Mouse (Mus musculus) intestine, embryonic 15.5 days (tissue): ENCODE data around the gene Slc25a54. TPM values are rescaled to one million over a fixed set of nuclear protein-coding genes. Genes with fewer than 3 reads are reported as not detected.

Experiments
- ATAC-seq: fragments of 200-750 bp; cut with Nextera tagmentation; 2 replicates; pipeline ENCODE4 v1.8.0; 2017; ENCODE audit warnings: moderate TSS enrichment, moderate library complexity
- H3K27ac ChIP-seq: fragments of 300-500 bp; sonication (generic); 2 replicates; pipeline ENCODE4 v1.5.1; 2015; ENCODE audit warnings: mild to moderate bottlenecking, inconsistent platforms
- H3K27me3 ChIP-seq: fragments of 300-500 bp; sonication (generic); replicated peaks from 2 replicates; pipeline ENCODE4 v1.6.1; 2015; ENCODE audit warnings: inconsistent platforms
- H3K36me3 ChIP-seq: fragments of 300-500 bp; sonication (generic); 2 replicates; pipeline ENCODE4 v1.6.1; 2015; ENCODE audit warnings: inconsistent platforms
- H3K4me1 ChIP-seq: fragments of 300-500 bp; sonication (generic); replicated peaks from 2 replicates; pipeline ENCODE4 v1.6.1; 2015; ENCODE audit warnings: inconsistent platforms
- H3K4me2 ChIP-seq: fragments of 300-500 bp; sonication (generic); replicated peaks from 2 replicates; pipeline ENCODE4 v1.6.1; 2015; ENCODE audit warnings: mild to moderate bottlenecking, inconsistent platforms
- H3K4me3 ChIP-seq: fragments of 300-500 bp; sonication (generic); replicated peaks from 2 replicates; pipeline ENCODE4 v1.5.1; 2015; ENCODE audit warnings: inconsistent platforms
- H3K9ac ChIP-seq: fragments of 300-500 bp; sonication (generic); 2 replicates; pipeline ENCODE4 v1.6.1; 2015; ENCODE audit warnings: inconsistent platforms
- H3K9me3 ChIP-seq: fragments of 300-500 bp; sonication (generic); 2 replicates; pipeline ENCODE4 v1.6.1; 2016; ENCODE audit warnings: inconsistent platforms
- WGBS: fragments of 180-500 bp; shearing (Covaris S2); methylation state at CpG from one replicate; pipeline ENCODE4 v1.1.7; 2015; 5-methylcytosine and 5-hydroxymethylcytosine counted together
- polyA plus RNA-seq: library from polyadenylated mRNA; unstranded; fragments of >200 nt; fragmentation: Nextera tagmentation; extraction: Ambion mirVana; gene quantifications from 2 replicates; pipeline ENCODE4 v1.2.1, GENCODE M21; 2015

Slc25a54 gene
- polyA plus RNA-seq, 1 experiment from 2014 or later: not detected

GRCm38 (mm10) chr3:109062391-109062790, 17.9 kb upstream of the Slc25a54 start:
- ATAC-seq: no peak
- no peak overlapping the region for H3K4me3 ChIP-seq
- no peak overlapping the region for H3K4me2 ChIP-seq
- no peak overlapping the region for H3K27ac ChIP-seq
- no peaks in the 10 kb centered on the region for H3K36me3 ChIP-seq
- no peaks in the 10 kb centered on the region for H3K9me3 ChIP-seq
- H3K9ac ChIP-seq: no peak overlapping the region
- no peaks in the 10 kb centered on the region for H3K4me1 ChIP-seq
- H3K27me3 ChIP-seq: no peaks in the 10 kb centered on the region
- WGBS: 77% methylated on average over 7 of the region's 7 CpGs

GRCm38 (mm10) chr3:109062989-109063388, 17.3 kb upstream of the Slc25a54 start:
- ATAC-seq: no peak; the same call in 1 of the 2 replicates
- Histone ChIP-seq H3K4me3 (no peak overlapping the region), H3K27ac (no peak overlapping the region), H3K9me3 (no peaks in the 10 kb centered on the region), H3K27me3 (no peaks in the 10 kb centered on the region), H3K36me3 (no peaks in the 10 kb centered on the region), H3K4me1 (no peaks in the 10 kb centered on the region), H3K4me2 (no peak overlapping the region), H3K9ac (no peak overlapping the region)
- 2% methylated on average over 6 of the region's 6 CpGs for WGBS

- no peak overlapping the region for H3K27ac ChIP-seq
- H3K9me3 ChIP-seq: no peaks in the 10 kb centered on the region
- no peaks in the 10 kb centered on the region for H3K4me1 ChIP-seq
- no peaks in the 10 kb centered on the region for H3K36me3 ChIP-seq
- H3K4me3 ChIP-seq: no peak overlapping the region
- ATAC-seq: no peak
- H3K4me2 ChIP-seq: no peak overlapping the region
- 90% methylated on average over 2 of the region's 2 CpGs for WGBS
- no peak overlapping the region for H3K9ac ChIP-seq
- H3K27me3 ChIP-seq: no peaks in the 10 kb centered on the region
These were observed 4.1 kb downstream of the Slc25a54 start for GRCm38 (mm10) chr3:109084418-109084817.

GRCm38 (mm10) chr3:109088460-109088859, 8.2 kb downstream of the Slc25a54 start:
- 16% methylated on average over 2 of the region's 2 CpGs for WGBS
- no peak overlapping the region for H3K4me2 ChIP-seq
- H3K36me3 ChIP-seq: no peaks in the 10 kb centered on the region
- H3K9me3 ChIP-seq: no peaks in the 10 kb centered on the region
- no peak overlapping the region for H3K9ac ChIP-seq
- H3K4me3 ChIP-seq: no peak overlapping the region
- H3K4me1 ChIP-seq: no peaks in the 10 kb centered on the region
- no peak for ATAC-seq
- no peaks in the 10 kb centered on the region for H3K27me3 ChIP-seq
- H3K27ac ChIP-seq: no peak overlapping the region

GRCm38 (mm10) chr3:109104702-109105101, 24.4 kb downstream of the Slc25a54 start:
- no peaks in the 10 kb centered on the region for H3K36me3 ChIP-seq
- H3K27me3 ChIP-seq: no peaks in the 10 kb centered on the region
- no peaks in the 10 kb centered on the region for H3K4me1 ChIP-seq
- no peak overlapping the region for H3K27ac ChIP-seq
- no peak overlapping the region for H3K9ac ChIP-seq
- H3K9me3 ChIP-seq: no peaks in the 10 kb centered on the region
- no peak for ATAC-seq
- H3K4me2 ChIP-seq: no peak overlapping the region
- H3K4me3 ChIP-seq: no peak overlapping the region
- 61% methylated on average over 8 of the region's 8 CpGs for WGBS

GRCm38 (mm10) chr3:109117136-109117535, 36.9 kb downstream of the Slc25a54 start:
- no peaks in the 10 kb centered on the region for H3K36me3 ChIP-seq
- H3K27me3 ChIP-seq: no peaks in the 10 kb centered on the region
- H3K4me2 ChIP-seq: no peak overlapping the region
- H3K27ac ChIP-seq: no peak overlapping the region
- ATAC-seq: peak; percentile 87
- no peak overlapping the region for H3K9ac ChIP-seq
- H3K4me1 ChIP-seq: no peaks in the 10 kb centered on the region
- H3K4me3 ChIP-seq: no peak overlapping the region
- H3K9me3 ChIP-seq: no peaks in the 10 kb centered on the region

GRCm38 (mm10) chr3:109119562-109119961, 39.3 kb downstream of the Slc25a54 start:
- H3K36me3 ChIP-seq: no peaks in the 10 kb centered on the region
- ATAC-seq: no peak
- 78% methylated on average over 5 of the region's 5 CpGs for WGBS

GRCm38 (mm10) chr3:109119973-109120372, 39.7 kb downstream of the Slc25a54 start:
- no peak overlapping the region for H3K27ac ChIP-seq
- H3K4me2 ChIP-seq: no peak overlapping the region
- ATAC-seq: no peak
- H3K4me1 ChIP-seq: peaks cover 14% of the 10 kb centered on the region
- no peak overlapping the region for H3K4me3 ChIP-seq
- H3K9me3 ChIP-seq: no peaks in the 10 kb centered on the region
- 68% methylated on average over 5 of the region's 5 CpGs for WGBS
- no peaks in the 10 kb centered on the region for H3K36me3 ChIP-seq
- H3K9ac ChIP-seq: no peak overlapping the region
- no peaks in the 10 kb centered on the region for H3K27me3 ChIP-seq

More at GRCm38 (mm10) chr3:109119562-109119961, 39.3 kb downstream of the Slc25a54 start:
- Histone ChIP-seq H3K27ac (no peak overlapping the region), H3K27me3 (no peaks in the 10 kb centered on the region), H3K4me1 (peaks cover 14% of the 10 kb centered on the region), H3K4me3 (no peak overlapping the region), H3K9ac (no peak overlapping the region), H3K9me3 (no peaks in the 10 kb centered on the region), H3K4me2 (no peak overlapping the region)

- H3K9ac ChIP-seq: peak within 1 kb of the TSS; percentile 84
- ATAC-seq: peak; percentile 92
- no peaks in the 10 kb centered on the region for H3K36me3 ChIP-seq
- H3K27ac ChIP-seq: peak within 1 kb of the TSS; percentile 91
- peak within 1 kb of the TSS; percentile 76 for H3K4me3 ChIP-seq
- H3K4me2 ChIP-seq: peak within 1 kb of the TSS; percentile 70
- 1% methylated on average over 37 of the region's 49 CpGs for WGBS
- H3K27me3 ChIP-seq: no peaks in the 10 kb centered on the region
- H3K4me1 ChIP-seq: peaks cover 19% of the 10 kb centered on the region
- H3K9me3 ChIP-seq: no peaks in the 10 kb centered on the region
These were observed 42.6 kb downstream of the Slc25a54 start, which contains the start of gene Slc25a24 for GRCm38 (mm10) chr3:109122641-109123530. Gene Slc25a24 (plus strand): TSS chr3:109123149.

GRCm38 (mm10) chr3:109123531-109123981, 43.3 kb downstream of the Slc25a54 start:
- peak overlapping the region; percentile 70 for H3K4me2 ChIP-seq
- H3K9me3 ChIP-seq: no peaks in the 10 kb centered on the region
- no peaks in the 10 kb centered on the region for H3K27me3 ChIP-seq
- peak; percentile 70 for ATAC-seq
- peaks cover 19% of the 10 kb centered on the region for H3K4me1 ChIP-seq
- no peaks in the 10 kb centered on the region for H3K36me3 ChIP-seq
- H3K9ac ChIP-seq: peak overlapping the region; percentile 84
- H3K27ac ChIP-seq: peak overlapping the region; percentile 91
- peak overlapping the region; percentile 76 for H3K4me3 ChIP-seq
- WGBS: 3% methylated on average over 8 of the region's 8 CpGs

GRCm38 (mm10) chr3:109124091-109124490, 43.8 kb downstream of the Slc25a54 start:
- ATAC-seq: no peak

GRCm38 (mm10) chr3:109125531-109125930, 45.3 kb downstream of the Slc25a54 start:
- Histone ChIP-seq H3K36me3 (no peaks in the 10 kb centered on the region), H3K4me2 (no peak overlapping the region), H3K27me3 (no peaks in the 10 kb centered on the region), H3K4me3 (no peak overlapping the region), H3K9me3 (no peaks in the 10 kb centered on the region), H3K9ac (no peak overlapping the region), H3K4me1 (peaks cover 24% of the 10 kb centered on the region), H3K27ac (no peak overlapping the region)
- WGBS: 71% methylated on average over 6 of the region's 6 CpGs
- ATAC-seq: no peak

More at GRCm38 (mm10) chr3:109124091-109124490, 43.8 kb downstream of the Slc25a54 start:
- peaks cover 19% of the 10 kb centered on the region for H3K4me1 ChIP-seq
- peak overlapping the region; percentile 76 for H3K4me3 ChIP-seq
- 45% methylated on average over 4 of the region's 4 CpGs for WGBS
- no peaks in the 10 kb centered on the region for H3K27me3 ChIP-seq
- H3K9ac ChIP-seq: no peak overlapping the region
- H3K4me2 ChIP-seq: peak overlapping the region; percentile 70
- peak overlapping the region; percentile 91 for H3K27ac ChIP-seq
- no peaks in the 10 kb centered on the region for H3K36me3 ChIP-seq
- no peaks in the 10 kb centered on the region for H3K9me3 ChIP-seq
